Mouse (Mus musculus) lung, postnatal 4 days (tissue): ENCODE data around the gene Ddr1.
"Not testable (repeated sequence)": the region's sequence is repeated elsewhere in the genome, so short reads cannot be mapped to it uniquely, and the experiment has no call there.

Experiments
- DNase-seq, 2 experiments: peaks; one replicate each; pipeline ENCODE4 v3.0.0; 2021

Ddr1 gene

DNA sequence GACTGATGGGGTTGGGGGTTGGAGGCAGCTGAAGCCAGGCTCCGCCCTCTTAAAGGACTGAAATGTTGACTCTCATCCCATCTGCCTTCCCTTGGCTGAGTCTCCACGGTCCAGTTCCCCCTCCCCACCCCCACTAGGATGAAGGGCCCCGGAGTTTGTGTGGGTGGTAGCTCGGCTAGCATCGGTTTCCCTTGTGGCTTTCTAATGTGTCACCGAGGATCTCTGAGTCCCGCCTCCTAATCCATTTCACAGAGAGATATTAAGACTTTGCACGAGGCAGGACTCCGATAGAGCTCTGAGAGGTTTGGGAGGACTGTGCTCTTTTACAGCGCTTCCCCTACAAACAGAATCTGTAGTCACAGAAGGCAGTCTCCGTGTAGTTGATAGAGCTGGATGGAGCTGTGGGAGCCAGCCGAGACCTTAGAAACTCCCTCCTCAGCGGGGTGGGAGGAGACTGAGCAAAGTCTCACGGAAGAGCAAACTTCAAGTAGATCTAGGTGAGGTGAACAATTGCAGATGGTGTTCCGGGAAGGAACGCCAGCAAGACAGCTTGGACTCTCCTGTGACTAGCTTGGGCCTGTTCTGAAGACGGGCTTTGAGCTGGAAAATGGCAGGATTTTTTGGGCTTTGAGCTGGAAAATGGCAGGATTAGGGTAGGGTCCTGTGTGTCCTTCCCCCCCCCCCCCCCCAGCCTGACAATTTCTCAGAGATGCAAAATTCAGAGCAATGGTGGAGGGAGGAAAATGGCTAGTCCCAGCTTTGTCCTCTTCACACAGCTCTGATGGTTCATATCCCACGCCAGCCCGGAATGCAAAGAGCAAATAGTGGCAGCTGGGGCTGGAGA is at the start of gene Ddr1:
Ddr1 (minus strand) TSS at position 1 of the 844 bp plus-strand sequence.
- DNase-seq, result peak in 1 of 2 experiments; percentile 37

DNA sequence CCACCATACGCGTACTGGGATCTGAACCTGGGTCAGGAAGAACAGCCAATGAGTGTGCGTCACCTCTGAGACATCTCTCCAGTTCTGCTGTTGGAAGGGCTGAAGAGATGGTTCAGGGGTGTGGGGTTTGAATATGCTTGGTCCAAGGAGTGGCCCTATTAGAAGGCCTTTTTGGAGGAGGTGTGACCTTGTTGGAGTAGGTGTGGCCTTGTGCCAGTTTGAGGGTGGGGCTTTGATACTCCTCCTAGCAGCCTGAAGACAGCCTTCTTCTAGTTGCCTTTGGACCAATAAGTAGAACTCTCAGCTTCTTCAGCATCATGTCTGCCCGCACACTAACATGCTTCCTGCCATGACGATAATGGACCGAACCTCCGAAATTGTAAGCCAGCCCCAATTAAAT is 49.2 kb upstream of the Ddr1 start:
- no peak for DNase-seq

DNA sequence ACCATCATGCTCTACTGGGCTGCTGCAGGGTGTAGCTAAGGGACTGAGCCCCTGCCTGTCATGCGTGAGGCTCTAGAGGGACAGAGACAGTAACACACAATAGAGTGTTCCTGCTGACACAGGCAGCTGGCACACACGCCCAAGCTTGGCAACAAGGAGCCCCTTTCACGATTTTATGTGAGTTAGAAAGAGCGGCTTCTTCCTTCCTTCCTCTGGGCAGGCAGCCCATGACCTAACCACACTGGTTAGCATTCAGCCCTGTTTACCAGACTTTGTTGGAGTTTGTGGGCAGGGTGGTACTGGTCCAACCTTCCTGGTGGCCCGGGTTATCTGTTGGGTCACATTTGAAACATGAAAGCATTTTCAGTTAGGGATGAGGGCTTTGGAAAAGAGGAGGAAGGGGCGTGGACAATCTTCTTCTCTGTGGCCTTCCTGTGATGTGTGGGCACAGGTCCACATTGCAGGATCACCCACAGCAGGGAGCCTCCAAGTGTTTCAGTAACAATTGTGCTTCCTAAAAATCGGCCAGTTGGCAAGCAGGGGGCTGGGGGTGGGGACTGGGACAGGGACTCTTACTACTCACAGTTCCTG is 47.9 kb upstream of the Ddr1 start:
- peak; percentile 68 to 80 for DNase-seq

DNA sequence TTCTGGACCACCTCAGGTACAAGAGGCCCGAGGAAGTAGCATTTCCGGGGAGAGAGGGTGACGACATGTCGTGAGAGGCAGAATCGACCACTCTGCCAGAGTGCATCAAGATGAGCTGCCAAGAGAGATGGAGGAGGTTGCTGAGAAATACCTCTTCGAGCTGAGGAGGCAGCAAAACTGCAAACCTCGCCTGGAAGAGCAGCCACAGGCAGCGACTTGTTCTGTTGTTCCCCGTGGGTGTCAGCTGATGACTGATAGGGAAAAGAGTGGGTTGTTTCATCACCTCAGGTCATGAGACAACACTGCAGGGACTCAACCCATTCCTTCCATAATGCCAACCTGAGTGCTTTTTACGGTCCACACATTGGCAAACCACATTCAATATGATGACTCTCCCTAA is 45.3 kb upstream of the Ddr1 start:
- no peak for DNase-seq

DNA sequence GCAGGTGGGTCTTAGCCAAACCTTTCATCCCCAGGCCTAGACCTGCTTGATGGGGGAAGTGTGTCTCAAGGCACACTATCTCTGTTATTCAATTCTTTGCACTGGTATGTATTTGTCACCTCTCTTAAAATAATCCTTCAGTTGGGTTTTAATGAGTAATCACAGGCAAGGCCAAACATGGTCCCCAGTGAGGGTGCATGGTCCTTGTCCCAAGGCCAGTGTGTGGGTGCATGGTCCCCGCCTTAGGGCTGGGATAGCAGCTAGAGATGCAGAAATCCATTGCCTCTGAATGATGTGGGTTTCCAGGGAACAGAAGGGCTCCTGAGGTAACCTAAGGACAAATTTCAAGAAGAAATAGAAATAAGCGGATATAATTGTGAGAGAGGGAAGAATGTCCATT is 39.9 kb upstream of the Ddr1 start:
- DNase-seq, result no peak

DNA sequence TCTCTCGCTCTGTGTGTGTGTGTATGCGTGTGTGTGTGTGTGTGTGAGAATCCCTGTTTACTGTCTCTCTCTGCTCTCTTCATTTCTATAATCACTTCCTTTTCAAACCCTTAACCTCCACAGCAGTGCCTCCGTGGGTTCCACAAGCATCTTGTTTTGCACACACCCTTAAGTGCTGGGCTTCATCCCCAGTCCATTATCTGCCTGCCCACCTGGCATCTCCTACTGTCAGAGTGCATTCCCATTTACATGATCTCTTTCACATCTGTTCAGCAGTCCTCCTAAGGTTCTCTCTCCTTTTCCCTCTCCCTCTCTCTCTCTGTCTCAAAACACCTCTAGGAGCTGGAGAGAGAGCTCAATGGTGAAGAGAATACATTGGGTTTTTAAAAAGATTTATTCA is 38.5 kb upstream of the Ddr1 start:
- no peak for DNase-seq

DNA sequence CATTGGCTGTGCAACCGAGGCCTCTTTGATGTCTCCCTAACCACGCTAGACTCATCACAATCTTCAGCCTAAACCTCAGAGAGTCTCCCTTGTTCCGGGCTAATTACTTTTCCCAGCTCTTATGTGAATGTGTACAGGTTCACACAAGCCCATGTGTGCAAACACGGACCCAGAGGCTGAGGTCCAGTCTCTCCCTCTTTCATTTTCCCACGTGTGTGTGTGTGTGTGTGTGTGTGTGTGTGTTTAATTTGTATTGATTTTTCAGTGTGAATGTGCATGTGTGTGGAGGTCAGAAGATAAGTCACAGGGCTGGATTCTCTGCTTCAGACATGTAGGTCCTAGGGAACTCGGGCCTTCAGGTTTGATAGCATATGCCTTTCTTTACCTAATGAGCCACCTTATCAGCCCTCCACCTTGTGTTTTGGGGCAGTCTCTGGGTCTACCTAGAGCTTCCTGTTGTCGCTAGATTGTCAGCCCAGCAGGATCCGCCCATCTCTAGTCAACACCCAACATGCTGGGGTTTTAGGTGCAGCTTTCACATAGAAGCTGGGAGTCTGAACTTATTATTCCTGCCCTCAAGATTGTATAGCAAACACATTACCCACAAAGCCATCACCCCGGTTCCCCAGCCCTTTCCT is 37.3 kb upstream of the Ddr1 start:
- DNase-seq, result no peak

DNA sequence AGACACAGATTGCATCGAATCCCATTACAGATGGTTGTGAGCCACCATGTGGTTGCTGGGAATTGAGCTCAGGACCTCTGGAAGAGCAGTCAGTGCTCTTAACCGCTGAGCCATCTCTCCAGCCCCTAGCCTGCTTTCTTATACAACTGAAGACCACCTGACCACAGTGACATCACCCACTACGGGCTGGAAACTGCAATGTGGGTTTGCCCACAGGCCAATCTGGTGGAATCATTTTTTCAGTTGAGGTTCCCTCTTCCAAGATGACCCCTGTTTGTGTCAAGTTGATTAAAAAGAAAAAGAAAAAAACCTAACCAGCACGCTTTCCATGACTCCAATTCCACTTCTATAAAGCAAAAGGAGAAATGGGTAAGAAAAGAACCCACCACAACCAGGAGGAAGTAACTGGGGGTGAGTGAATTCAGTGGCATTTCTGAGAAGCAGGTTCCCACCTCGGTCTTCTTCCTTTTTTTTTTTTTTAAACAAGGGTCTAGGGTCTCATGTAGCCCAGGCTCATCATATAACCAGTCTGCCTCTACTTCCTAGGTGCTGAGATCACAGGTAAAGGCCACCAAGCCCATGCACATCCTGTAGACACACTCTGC is 36.0 kb upstream of the Ddr1 start:
- no peak for DNase-seq

DNA sequence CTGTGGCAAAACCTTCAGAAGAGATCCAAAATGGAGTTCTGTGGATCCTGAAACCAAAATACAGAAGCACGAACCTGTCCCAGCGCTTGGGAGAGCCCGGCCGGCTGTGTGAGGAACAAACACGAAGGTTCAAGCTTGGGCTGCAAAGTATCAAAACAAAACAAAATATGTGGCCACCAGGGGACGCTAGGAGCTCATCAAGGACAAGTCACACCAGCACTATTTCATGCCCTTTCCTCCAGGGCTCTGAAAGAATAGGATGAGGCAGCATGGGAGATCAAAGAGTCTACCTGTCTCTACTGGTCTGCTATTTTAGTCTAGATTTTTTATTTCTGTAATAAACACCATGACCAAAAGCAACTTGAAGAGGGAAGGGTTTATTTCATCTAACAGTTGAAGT is 35.3 kb upstream of the Ddr1 start:
- peak; percentile 73 to 92 for DNase-seq

DNA sequence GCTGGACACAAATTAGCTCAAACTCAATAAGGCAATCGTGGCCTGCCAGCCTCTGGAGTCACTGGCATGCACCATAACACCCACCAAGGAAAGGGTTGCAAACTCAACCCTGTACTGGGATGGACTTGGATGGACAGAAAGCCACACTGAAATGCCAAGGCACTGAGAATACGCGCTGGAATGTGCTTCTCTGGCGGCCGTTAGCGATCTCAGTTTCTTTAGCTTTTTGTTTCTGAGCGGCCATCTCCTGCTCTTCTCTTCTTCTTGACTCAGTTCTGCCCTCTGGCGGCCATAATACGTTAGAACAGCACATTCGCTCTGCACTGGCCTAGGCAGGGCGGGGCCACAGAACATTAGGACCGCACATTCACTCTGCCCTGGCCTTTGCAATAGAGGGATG is 33.3 kb upstream of the Ddr1 start:
- DNase-seq, result peak; percentile 83 to 89

DNA sequence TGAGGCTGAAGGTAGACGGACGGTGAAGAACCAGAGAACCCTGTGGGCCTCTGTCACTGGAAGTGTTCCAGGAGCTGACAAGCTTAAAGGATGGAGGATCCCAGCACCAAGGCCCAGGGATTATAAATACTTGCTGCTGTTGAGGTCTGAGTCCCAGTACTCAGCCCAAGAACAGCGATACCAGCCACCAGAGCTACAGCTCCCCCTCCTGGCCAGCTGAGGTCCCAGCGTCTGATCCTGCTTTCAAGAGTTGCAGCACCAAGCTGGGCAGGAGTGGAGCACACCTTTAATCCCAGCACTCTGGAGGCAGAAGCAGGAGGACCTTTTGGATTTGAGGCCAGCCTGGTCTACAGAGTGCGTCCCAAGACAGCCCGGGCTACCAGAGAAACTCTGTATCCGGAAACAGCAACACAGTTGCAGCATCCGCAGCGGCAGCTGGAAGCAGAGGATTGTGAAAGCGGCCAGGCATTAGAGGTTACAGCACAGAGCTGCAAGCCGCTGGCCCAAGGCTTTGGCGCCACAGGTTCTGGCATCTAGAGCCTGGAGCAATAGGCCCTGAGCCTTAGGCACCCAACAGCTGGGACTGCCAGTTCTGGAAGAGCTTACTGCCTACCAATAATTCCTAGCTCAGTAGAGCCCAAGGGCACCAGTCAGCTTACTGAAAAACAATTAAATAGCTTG is 32.0 kb upstream of the Ddr1 start:
- peak; percentile 79 to 84 for DNase-seq

DNA sequence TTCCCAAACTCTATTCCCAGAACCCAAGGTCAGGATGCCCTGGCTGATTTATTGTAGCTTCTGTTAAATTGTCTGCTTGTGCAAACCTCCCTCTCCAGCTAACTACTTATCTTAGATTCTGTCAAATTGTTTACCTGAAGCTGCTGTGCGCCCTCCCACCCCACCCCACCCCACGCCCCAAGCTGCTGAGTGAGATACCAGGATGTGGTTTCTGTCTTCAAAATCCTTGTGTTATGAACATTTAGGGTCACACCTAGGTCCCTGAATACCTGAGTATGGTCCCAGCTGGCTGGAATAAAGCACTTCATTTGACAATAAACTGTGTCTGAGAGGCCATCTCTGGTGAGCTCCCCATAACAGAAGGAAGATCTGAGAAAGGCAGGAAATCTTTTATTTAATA is 30.1 kb upstream of the Ddr1 start:
- no peak for DNase-seq

DNA sequence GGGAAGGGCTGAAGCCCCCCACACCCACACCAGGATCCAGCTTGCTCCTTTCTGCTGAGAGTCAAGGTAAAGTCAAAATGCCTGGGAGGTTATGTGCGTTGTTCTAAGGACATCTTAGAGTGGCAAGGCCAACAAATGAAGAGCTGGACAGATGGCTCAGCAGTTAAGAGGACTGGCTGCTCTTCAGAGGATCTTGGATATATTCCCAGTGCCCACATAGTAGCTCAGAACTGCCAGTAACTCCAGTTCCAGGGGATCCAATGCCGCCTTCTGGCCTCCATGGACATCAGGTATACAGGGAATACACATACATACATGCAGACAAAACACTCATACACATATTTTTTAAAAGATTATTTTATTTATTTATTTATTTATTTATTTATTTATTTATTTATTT is 29.0 kb upstream of the Ddr1 start:
- no peak for DNase-seq

DNA sequence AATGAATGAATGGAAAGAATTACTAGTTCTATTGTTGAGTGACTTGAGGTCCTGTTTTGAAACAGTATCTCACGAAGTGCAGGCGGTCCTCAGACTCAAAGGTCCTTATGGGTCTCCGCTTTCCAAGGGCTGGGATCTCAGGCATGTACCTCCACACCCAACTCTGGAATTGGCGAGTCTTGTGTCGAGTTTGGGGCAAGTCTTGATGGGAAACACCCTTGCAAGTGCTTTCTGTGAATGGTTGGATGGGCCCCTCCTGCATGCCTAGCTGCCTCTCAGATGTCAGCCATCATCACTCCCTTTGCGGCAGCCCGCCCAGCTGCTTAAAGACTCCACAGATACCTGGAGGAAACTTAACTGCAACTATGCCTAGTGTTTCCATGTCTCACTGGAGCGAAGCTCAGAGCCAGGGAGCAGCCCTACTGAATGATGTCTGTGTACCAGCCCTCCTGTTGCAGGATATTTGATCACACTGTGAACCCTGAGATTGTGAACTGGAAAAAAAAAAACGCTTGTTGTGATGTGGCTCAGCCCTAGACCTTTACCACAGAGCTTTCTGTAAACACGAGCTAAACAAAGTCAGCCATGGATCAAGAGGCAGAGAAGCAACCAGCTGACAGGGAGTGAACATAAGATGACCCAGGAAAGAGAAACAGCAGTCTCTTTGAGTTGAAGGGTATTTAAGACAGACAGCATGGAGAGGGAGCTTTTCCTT is 27.2 kb upstream of the Ddr1 start:
- DNase-seq, result peak; percentile 27 to 70

DNA sequence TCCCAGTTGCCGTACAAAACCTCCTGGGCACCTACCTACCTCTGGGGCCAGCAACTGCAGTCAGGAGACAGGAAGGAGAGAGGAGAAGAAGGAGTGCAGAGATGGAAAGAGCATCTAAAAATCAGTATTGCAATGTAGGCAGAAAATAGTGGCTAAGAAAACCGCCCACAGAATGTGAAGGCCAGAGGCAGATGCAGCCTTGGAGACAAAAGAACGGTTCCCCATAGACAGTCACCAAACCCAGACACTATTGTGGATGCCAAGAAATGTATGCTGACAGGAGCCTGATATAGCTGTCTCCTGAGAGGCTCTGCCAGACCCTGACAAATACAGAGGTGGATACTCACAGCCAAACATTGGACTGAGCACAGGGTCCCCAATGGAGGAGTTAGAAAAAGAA is 25.7 kb upstream of the Ddr1 start:
- not testable (repeated sequence) for DNase-seq

DNA sequence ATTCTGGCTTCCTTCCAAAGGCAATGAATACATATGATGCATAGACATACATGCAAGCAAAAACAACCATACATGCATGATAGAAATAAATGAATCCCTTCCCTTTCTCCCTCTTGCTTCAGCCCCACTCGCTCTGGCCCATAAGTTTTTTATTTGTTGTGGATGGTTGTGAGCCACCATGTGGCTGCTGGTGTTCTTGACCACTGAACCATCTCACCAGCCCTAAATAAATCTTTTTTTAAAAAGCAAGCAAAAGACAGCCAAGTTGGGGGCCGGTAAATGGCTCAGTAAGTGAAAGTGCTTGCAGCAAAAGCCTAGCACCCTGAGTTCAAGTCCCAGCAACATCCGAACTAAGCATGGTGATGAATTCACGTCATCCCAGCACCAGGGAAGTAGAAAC is 24.4 kb upstream of the Ddr1 start:
- no peak for DNase-seq

DNA sequence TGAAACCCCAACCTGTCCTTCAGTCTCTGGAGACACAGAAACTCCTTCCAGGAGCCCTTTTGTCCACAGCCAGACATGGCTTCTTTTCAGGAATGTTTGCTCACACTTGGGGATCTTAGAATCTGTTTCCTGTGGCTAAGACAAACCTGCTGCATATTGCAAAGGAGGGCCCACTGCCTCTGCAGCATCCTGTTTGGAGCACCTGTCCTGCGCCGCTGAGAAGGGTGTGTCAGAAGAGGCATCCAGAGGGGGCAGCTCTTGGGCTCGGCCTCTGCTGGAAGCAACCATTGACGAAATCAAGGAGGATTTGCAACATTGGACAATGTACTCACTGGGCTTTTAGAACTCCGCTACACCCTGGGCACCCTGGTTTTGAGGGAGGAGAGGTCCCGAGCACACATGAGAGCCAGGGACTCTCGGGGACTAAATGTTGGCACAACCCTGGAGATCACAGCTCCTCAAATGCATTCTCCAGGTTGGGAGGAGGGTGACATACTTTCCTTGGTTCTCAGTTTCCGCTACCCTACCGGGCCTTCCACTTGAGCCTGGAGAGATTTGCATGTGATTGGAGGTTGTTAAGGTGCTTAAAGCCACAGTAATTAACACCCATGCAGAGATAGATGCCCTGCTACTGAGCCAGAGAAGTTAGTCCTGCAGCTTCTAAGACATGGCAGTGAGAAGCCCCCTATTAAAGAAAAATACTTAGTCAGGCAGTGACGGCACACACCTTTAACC is 23.2 kb upstream of the Ddr1 start:
- no peak for DNase-seq

DNA sequence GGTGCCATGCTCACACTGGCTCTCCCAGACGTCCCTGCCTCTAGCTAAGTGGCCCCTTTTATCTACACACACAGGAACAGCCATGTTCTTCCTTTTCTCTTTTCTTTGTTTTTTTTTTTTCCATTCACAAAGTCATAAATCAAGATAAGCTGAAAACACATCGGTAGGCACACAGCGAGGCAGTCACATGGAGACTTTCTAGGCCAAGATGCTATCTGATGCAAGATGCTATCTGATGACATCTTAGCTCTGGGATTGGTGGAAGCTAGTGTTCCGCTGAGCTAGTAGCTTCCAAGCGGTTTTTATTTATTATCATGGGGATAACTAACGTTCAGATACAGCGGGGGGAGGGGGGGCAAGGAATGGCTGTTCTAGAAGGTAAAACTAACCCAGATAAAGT is 22.6 kb upstream of the Ddr1 start:
- DNase-seq, result no peak

DNA sequence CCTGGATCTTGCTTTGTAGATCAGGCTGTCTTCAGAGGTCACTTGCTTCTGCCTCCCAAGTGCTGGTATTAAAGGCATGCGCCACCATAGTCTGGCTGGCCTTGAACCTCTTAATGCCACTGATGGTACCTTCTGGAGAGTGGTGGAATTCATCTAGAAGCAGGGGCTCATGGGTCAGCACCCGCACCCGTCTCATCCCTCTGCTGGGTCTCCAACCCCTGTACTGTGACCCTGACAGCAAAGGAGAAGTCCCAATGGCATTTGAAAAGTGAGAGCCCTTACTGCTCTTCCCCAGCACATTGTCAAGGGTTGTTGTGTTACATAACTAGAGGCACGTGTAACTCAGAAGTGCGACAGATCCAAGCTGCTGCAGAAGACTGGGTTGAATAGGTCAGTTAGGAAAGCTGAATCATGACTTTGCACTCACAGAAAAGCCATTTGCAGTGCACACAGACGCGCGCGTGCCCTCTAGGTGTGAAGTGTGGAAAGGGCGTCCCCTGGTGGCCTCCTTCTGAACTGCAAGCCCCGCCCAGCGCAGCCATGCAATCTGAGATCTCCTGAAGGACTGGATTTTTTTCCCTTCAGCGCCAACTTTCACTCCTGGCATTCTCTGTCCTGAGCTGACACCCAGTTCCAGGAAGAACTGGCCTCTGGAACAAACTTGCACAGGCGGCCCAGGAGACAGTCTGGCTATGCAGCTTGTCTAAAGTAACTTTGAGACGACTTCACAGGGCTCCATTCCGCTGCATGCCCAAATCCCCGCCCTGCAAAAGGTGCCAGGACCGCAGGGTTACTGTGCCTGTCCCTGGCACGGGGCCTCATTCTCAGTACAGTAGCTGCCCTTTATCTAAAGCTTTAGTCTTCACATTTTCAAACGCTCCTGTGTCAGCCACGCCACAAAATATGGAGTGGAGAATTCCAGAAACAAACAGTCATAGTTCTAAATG is 21.1 kb upstream of the Ddr1 start:
- DNase-seq, result peak; percentile 93 to 95

DNA sequence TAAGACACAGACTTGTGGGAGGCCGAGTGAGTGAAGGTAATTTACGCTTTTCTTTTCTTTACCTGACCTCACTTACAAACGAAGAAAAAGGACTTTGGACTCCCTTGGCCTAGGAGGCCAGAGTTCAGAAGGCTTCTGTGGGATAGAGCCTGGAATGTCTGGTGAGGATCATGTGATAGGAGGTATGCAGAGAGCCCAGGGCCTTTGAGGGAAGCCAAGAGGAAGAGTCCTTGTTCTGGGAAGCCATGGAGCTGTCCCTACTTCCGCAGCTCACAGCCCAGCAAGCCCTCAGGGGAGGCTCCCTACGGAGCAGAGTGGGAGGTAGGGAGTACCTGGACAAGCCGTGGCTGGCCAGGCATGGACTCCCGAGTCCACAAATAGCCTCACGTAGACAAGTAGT is 17.3 kb upstream of the Ddr1 start:
- no peak for DNase-seq

DNA sequence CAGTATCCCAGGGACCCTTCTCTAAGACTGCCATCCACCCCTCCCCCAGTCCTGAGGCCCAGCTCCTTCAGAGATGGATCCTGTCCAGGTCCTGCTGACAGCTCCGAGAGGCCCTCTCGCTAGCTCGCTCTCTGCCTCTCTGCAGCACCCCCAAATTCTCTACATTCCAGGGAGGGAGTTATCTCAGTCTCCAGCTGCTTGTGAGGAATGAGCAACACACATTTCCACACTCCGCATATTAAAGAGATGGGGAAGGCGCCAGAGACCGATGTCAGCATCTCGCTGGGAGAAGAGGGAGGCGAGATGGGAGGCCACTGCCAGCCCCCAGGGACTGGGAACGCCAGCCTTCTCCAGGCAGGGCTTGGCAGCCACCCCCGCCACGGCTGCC is 15.9 kb upstream of the Ddr1 start:
- DNase-seq, result peak; percentile 64 to 88
